Mouse (Mus musculus) heart, postnatal 0 days (tissue): ENCODE measurements around the gene Cdk6.

Experiments
- CTCF ChIP-seq: IDR thresholded peaks from 2 replicates; pipeline ENCODE4 v1.5.1; 2016; ENCODE audit warnings: antibody characterized with exemption, control low read depth, low read depth
- EP300 ChIP-seq: IDR thresholded peaks from 2 replicates; pipeline ENCODE4 v1.6.1; 2016; ENCODE audit warnings: antibody characterized with exemption, low read depth

DNA sequence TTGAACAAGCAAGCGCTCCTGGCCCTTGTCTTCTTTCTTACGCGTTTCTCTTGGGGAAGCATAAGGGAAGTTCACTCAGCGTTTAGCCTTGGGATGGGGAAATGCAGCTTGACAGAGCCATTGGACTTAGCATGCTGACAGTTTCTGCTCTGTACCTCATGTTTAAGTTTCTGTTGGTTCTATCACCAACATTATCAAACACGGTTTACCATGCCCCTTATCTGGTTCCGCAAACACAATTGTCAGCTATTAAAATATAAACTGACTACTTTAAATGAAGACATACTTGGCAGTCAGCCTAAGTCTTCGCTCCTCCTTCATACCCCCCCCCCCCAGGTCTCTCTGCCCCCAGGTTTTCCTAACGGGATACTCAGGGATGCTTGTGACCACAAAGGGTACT lies 20.8 kb downstream of the Cdk6 start:
- no peak for TF ChIP-seq EP300
- no peak for TF ChIP-seq CTCF
